Mouse (Mus musculus) cortical plate, adult 2 months (tissue): ENCODE data around the gene Mxi1.

Experiments
- CTCF ChIP-seq: fragments of 200-500 bp; IDR thresholded peaks from 2 replicates; pipeline ENCODE4 v1.5.1; 2011; ENCODE audit warnings: mild to moderate bottlenecking, control low read depth, low read length; ENCODE audit not compliant: insufficient read depth; ENCODE audit errors: extremely low read depth
- POLR2A ChIP-seq: fragments of 200-500 bp; IDR thresholded peaks from 2 replicates; pipeline ENCODE4 v1.6.1; 2011; ENCODE audit warnings: mild to moderate bottlenecking, low read length, control low read depth; ENCODE audit not compliant: insufficient read depth; ENCODE audit errors: extremely low read depth

DNA sequence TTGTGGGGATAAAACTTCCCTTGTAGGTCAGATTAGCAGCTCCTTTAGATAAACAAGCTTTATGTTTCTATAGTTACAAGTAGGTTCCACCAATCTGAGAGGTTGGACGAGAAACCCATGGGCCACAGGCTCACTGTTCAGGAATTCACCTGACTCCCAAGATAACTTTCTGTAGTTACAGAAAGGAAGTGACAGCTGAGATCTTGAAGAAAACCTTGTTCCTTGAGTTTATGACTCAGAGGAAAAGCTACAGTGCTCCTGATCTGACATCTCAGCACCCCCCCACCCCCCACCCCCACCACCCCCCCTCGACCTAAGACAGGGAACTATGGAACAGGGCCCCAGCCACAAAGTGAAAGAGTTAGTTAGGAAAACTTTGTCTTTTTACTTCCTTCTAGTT is 95.5 kb downstream of the Mxi1 start:
- no peak for TF ChIP-seq CTCF
- no peak for TF ChIP-seq POLR2A
